Mouse (Mus musculus) limb, embryonic 11.5 days (tissue): ENCODE measurements around the gene Rgs19. TPM values are rescaled to one million over a fixed set of nuclear protein-coding genes. Genes with fewer than 3 reads are reported as not detected.

ENCODE experiments used
- ATAC-seq: fragments of 200-750 bp; cut with Nextera tagmentation; 2 replicates; pipeline ENCODE4 v1.8.0; 2017; ENCODE audit warnings: low read depth; ENCODE audit not compliant: insufficient number of reproducible peaks, low FRiP score, low TSS enrichment
- DNase-seq: peaks from one replicate; pipeline ENCODE4 v3.0.0-alpha.2; 2015; ENCODE audit warnings: low spot score
- H3K27ac ChIP-seq: fragments of 300-500 bp; sonication (generic); replicated peaks from 2 replicates; pipeline ENCODE4 v1.5.1; 2014; ENCODE audit warnings: low read depth, mild to moderate bottlenecking, low read length
- H3K27me3 ChIP-seq: fragments of 300-500 bp; sonication (generic); 2 replicates; pipeline ENCODE4 v1.6.1; 2014; ENCODE audit warnings: mild to moderate bottlenecking, low read length, mixed read lengths; ENCODE audit not compliant: control insufficient read depth, insufficient read depth
- H3K36me3 ChIP-seq: fragments of 300-500 bp; sonication (generic); 2 replicates; pipeline ENCODE4 v1.6.1; 2014; ENCODE audit warnings: mild to moderate bottlenecking, low read length, moderate library complexity, mixed read lengths; ENCODE audit not compliant: control insufficient read depth, insufficient read depth
- H3K4me1 ChIP-seq: fragments of 300-500 bp; sonication (generic); 2 replicates; pipeline ENCODE4 v1.6.1; 2014; ENCODE audit warnings: low read length, mixed read lengths; ENCODE audit not compliant: control insufficient read depth, insufficient read depth
- H3K4me2 ChIP-seq: fragments of 300-500 bp; sonication (generic); 2 replicates; pipeline ENCODE4 v1.6.1; 2014; ENCODE audit warnings: low read depth, mild to moderate bottlenecking, moderate library complexity; ENCODE audit not compliant: severe bottlenecking
- H3K4me3 ChIP-seq: fragments of 300-500 bp; sonication (generic); 2 replicates; pipeline ENCODE4 v1.5.1; 2014; ENCODE audit warnings: low read depth, low read length
- H3K9ac ChIP-seq: fragments of 300-500 bp; sonication (generic); 2 replicates; pipeline ENCODE4 v1.6.1; 2014; ENCODE audit warnings: mild to moderate bottlenecking, low read length
- H3K9me3 ChIP-seq: fragments of 300-500 bp; sonication (generic); 2 replicates; pipeline ENCODE4 v1.6.1; 2016; ENCODE audit warnings: low read length; ENCODE audit not compliant: control insufficient read depth
- WGBS: fragments of 180-500 bp; shearing (Covaris S2); extraction: QIAGEN DNeasy Blood & Tissue Kit; methylation state at CpG from one replicate; pipeline ENCODE4 v1.1.7; 2014; 5-methylcytosine and 5-hydroxymethylcytosine counted together
- polyA plus RNA-seq: library from polyadenylated mRNA; unstranded; fragments of >200 nt; fragmentation: Nextera tagmentation; extraction: Ambion mirVana; gene quantifications from 2 replicates; pipeline ENCODE4 v1.2.1, GENCODE M21; 2014

Gene Rgs19
- polyA plus RNA-seq, 1 experiment from 2014 or later = 92.5 TPM

DNA sequence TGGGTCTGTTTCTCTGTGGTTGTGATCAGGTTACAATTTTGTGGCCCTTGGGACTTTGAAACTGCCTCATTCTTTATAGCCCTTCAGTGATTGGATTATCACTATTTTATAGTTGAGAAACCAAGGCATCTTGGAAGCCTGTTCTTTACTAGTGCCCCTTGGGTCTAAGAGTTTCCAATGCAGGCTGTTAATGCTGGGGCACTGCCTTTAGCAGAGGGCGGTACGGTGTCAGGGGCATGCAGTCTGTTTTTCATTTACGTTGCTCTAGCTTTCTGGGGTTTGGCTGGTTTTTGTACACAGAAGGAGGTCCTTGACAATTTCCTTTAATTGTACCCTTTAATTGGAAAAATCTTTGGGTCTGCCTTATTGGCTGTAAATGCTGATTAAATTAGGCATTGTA is 48.1 kb downstream of the Rgs19 start:
- Histone ChIP-seq H3K36me3 (peaks cover 15% of the 10 kb centered on the region; the same call in 1 of the 2 replicates), H3K9me3 (no peaks in the 10 kb centered on the region), H3K4me1 (0 out of 2 replicates have a peak, but pooled peaks cover 5% of the 10 kb centered on the region), H3K4me3 (no peak overlapping the region), H3K9ac (no peak overlapping the region), H3K27ac (peak overlapping the region; percentile 72), H3K4me2 (no peak overlapping the region), H3K27me3 (no peaks in the 10 kb centered on the region)
- 35% methylated on average over 3 of the region's 3 CpGs for WGBS
- ATAC-seq (peak; percentile 73; the same call in 1 of the 2 replicates), DNase-seq (peak; percentile 37)

DNA sequence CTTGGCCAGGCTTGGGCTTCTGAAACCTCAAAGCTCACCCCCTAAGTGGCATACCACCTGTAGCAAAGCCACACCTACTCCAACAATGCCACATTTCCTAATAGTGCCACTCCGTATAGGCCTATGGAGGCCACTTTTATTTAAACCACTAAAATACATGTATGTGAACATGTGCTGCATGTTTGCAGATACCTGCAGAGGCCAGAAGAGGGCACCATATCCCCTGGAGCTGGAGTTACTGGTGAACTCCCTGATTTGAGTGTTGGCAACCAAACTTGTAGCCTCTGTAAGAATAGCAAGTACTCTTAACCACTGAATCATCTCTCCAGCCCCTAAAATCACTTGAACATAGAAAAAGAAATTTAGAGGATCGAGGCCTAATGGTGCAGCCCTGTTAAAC is 49.4 kb downstream of the Rgs19 start:
- DNase-seq (peak; percentile 65), ATAC-seq (no peak)
- no peak overlapping the region for H3K4me3 ChIP-seq
- H3K27ac ChIP-seq = no peak overlapping the region; the same call in 1 of the 2 replicates
- H3K9ac ChIP-seq = no peak overlapping the region
- no peaks in the 10 kb centered on the region for H3K9me3 ChIP-seq
- H3K4me2 ChIP-seq = no peak overlapping the region
- 0 out of 2 replicates have a peak, but pooled peaks cover 5% of the 10 kb centered on the region for H3K4me1 ChIP-seq
- 88% methylated on average over 2 of the region's 2 CpGs for WGBS
- peaks cover 17% of the 10 kb centered on the region for H3K36me3 ChIP-seq
- H3K27me3 ChIP-seq = no peaks in the 10 kb centered on the region

Other genes with a start within 250 kb of the Rgs19 start
- 9.8 and 10.1 TPM in 2 replicates for gene Zbtb46, start 234.6 kb downstream of the Rgs19 start, polyA plus RNA-seq
- 0.08 and 0.21 TPM in 2 replicates for gene Abhd16b, start 200.8 kb downstream of the Rgs19 start, polyA plus RNA-seq
- 165 and 175 TPM in 2 replicates for gene Tpd52l2, start 196.8 kb downstream of the Rgs19 start, polyA plus RNA-seq
- 75.3 and 80.9 TPM in 2 replicates for gene Dnajc5, start 173.5 kb downstream of the Rgs19 start, polyA plus RNA-seq
- gene Uckl1, start 109.1 kb downstream of the Rgs19 start, polyA plus RNA-seq = 34.4 and 39.7 TPM in 2 replicates
- gene Prpf6, start 102.1 kb downstream of the Rgs19 start, polyA plus RNA-seq = 78.7 and 82.5 TPM in 2 replicates
- 30.9 and 41.1 TPM in 2 replicates for gene Zfp512b, start 101.2 kb downstream of the Rgs19 start, polyA plus RNA-seq
- gene Samd10, start 94.8 kb downstream of the Rgs19 start, polyA plus RNA-seq = 14.9 and 17.7 TPM in 2 replicates
- 0.68 and 0.88 TPM in 2 replicates for gene Gm29797, start 36.9 kb downstream of the Rgs19 start, polyA plus RNA-seq
- gene Sox18, start 22.3 kb downstream of the Rgs19 start, polyA plus RNA-seq = 21.4 and 22.0 TPM in 2 replicates
- gene Tcea2, start 13.7 kb downstream of the Rgs19 start, polyA plus RNA-seq = 23.2 and 25.2 TPM in 2 replicates
- gene Lkaaear1, start 4.5 kb upstream of the Rgs19 start, polyA plus RNA-seq = not detected in 2 replicates
- 0.69 and 1.0 TPM in 2 replicates for gene Oprl1, start 21.0 kb upstream of the Rgs19 start, polyA plus RNA-seq
- gene Myt1, start 69.4 kb upstream of the Rgs19 start, polyA plus RNA-seq = 0.08 and 0.23 TPM in 2 replicates
- gene Pcmtd2, start 143.9 kb upstream of the Rgs19 start, polyA plus RNA-seq = 42.6 and 44.1 TPM in 2 replicates
- gene Polr3k, start 170.4 kb upstream of the Rgs19 start, polyA plus RNA-seq = 97.2 and 102 TPM in 2 replicates